Mouse (Mus musculus) frontal cortex, adult (tissue): ENCODE data around the gene Tfdp2.
A peak's percentile ranks its signal among the peaks of the same experiment; 100 is the strongest.
"Not testable (repeated sequence)": the region's sequence is repeated elsewhere in the genome, so short reads cannot be mapped to it uniquely, and the experiment has no call there.

Experiments used
- ATAC-seq: cut with Nextera tagmentation; 2 replicates; pipeline ENCODE4 v1.9.2; 2017; ENCODE audit warnings: mild to moderate bottlenecking, moderate library complexity, mixed read lengths; ENCODE audit not compliant: low TSS enrichment

Tfdp2 gene

GRCm38 (mm10) chr9:96195885-96196622 is at the start of gene Tfdp2:
Gene Tfdp2, plus strand, starts transcription at chr9:96196275.
- ATAC-seq, result peak; percentile 96

GRCm38 (mm10) chr9:96152801-96153200 is 43.3 kb upstream of the Tfdp2 start:
- ATAC-seq, result no peak

- ATAC-seq, result no peak
These were observed 37.6 kb upstream of the Tfdp2 start for GRCm38 (mm10) chr9:96158431-96158830.

- ATAC-seq, result no peak
These were observed 37.0 kb upstream of the Tfdp2 start for GRCm38 (mm10) chr9:96159047-96159446.

- no peak for ATAC-seq
These were observed 35.3 kb upstream of the Tfdp2 start for GRCm38 (mm10) chr9:96160767-96161166.

GRCm38 (mm10) chr9:96162421-96162820 is 33.7 kb upstream of the Tfdp2 start:
- ATAC-seq, result no peak

- ATAC-seq, result no peak
These were observed 32.6 kb upstream of the Tfdp2 start for GRCm38 (mm10) chr9:96163443-96163842.

- ATAC-seq, result not testable (repeated sequence)
These were observed 32.1 kb upstream of the Tfdp2 start for GRCm38 (mm10) chr9:96163983-96164382.

DNA sequence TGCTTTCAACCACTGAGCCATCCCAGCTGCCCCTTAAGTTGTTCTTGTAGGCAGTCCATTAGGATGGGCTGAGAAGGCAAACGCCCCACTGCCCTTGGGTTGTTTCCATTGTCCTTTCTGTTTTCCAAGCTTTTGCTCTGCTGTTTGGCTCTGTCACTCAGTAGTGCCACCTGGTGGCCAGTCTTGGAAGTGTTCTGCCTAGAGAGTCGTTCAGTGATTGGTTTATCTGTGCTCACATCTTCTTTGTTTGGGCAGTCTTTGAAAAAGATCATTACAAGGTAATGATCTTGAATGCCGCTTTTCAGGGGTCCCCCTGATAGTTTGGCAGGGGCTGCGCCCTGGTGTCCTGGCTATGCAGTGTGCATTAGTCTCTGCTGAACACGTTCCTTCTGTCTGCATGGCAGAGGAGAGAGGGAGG is 28.9 kb upstream of the Tfdp2 start:
- ATAC-seq, result peak; percentile 44; the same call in 1 of the 2 replicates

- ATAC-seq, result no peak
These were observed 25.5 kb upstream of the Tfdp2 start for GRCm38 (mm10) chr9:96170600-96170999.

- ATAC-seq, result no peak
These were observed 11.2 kb upstream of the Tfdp2 start for GRCm38 (mm10) chr9:96184909-96185308.

- no peak for ATAC-seq
These were observed 9.4 kb upstream of the Tfdp2 start for GRCm38 (mm10) chr9:96186701-96187100.

DNA sequence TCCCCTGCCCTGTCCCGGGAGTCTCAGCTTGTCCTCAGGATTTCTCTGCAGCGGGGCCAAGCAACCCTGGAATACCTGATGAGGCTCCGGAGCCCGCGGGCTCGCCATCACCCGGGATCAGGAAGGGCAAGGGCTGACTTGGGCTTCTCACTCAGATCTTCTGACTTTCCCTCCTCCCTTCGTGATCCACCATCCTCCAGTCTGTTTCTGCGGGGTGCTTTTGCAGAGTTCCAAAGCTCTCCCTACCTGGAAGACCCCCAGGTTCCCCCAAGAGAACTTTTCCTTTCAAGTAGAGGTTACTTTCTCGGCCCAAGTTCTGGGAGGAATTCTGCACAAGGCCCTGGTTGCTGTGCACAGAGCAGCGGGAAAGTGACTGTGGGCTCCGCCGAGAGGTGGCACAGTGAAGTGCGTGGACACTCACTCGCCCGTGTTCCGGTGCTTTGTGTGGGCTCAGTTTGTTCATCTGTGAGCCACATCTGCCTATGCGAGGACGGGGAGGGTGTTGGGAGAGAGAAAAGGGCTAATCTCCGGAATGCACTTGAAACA is 634 bp downstream of the Tfdp2 start:
- peak; percentile 79 for ATAC-seq

DNA sequence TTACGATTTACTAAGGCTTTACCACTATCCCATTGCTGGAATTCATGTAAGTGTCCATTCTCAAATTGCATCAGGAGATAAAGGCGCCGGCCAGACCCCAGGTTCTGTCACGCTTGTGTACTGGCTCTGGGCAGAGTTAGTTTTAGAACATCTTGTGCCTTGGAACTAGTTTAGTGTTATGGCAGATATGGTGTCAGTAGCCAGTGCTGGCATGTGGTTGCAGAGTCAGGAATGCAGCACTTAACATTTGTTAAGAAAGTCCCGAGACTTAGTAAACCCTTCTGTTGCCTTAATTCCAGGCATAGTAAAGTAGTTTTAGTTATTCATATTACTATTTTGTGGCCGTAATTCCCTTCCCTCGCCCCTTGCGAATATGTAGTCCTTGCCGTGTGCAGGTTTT is 1.7 kb downstream of the Tfdp2 start:
- no peak for ATAC-seq

DNA sequence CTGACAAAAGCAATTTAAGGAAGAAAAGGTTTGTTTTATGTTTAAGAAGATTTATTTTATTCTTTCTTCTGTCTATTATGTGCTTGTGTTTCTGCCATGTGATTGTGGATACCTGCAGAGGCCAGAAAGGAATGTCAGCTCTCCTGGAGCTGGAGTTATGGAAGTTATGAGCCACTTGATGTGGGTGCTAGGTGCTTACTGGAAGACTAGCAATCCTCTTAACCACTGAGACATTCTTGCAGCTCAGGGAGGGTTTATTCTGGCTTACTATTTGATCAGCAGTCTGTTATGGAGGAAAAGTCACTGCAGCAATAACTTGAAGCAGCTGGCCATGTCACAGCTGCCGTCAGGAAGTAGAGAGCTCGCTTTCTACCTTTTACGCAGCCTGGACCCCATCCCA is 7.6 kb downstream of the Tfdp2 start:
- ATAC-seq, result no peak

- ATAC-seq, result peak; percentile 92
These were observed 11.4 kb downstream of the Tfdp2 start for GRCm38 (mm10) chr9:96207428-96207827.

DNA sequence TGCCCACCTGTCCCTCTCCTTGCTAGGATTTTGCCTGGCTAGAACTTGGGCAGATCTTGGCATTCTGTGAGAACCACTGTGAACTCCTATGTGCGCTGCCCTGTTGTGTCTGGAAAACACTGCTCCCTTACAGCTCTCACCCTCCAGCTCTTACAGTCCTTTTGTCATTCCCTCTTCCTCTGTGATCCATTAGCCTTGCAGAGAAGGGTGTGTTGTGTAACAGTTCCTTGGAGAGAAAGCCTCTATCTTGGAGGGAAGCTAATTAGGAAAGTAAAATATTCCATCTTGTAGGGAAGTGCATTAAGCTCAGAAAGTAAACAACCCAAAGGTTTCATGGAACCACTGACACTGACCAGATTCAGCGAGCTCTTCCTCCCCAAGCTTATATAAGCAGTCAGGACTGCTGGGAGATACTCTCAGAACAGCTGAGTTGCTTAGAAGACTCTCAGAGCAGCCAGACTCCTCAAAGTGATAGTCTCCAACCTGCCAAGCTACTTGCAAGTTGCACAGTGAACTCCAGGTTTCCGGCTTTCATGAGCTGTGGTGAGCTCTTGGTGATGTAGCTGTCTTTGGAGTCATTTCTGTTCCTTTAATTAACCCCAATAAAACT is 17.1 kb downstream of the Tfdp2 start:
- ATAC-seq, result peak; percentile 73

DNA sequence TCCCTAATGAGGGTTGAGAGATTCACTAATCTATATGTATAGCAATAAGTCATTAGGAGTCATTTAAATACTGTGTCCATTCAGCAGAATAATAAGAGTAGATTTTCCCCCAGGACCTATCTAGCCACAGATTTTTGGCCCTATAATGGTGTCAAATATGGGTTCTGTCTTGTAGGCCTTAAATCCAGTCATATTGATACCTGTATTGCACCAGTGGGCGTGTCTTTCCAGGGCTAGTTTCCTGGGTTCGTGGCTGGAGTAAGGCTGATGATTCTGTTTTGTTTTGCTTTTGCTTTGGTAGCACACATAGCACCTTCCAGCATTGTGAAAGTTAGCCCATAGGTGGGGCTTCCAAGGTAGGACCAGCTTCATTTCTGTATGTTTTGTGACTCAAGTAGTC is 18.1 kb downstream of the Tfdp2 start:
- ATAC-seq, result no peak

DNA sequence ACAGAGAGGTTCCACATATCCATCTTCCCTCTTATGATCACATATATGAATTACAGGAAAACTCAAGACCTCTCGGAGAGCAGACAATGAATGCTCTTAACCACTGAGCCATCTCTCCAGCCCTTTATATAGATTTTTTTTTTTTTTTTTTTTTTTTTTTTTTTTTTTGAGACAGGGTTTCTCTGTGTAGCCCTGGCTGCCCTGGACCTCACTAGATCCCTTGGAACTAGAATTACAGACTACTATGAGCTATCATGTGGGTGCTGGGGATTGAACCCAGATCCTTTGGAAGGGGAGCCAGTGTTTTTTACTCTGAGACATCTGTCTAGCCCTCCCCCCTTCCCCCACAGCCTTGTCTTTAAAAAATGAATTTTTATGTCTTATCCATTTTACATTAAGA is 21.2 kb downstream of the Tfdp2 start:
- no peak for ATAC-seq

- ATAC-seq, result no peak
These were observed 21.7 kb downstream of the Tfdp2 start for GRCm38 (mm10) chr9:96217799-96218198.

DNA sequence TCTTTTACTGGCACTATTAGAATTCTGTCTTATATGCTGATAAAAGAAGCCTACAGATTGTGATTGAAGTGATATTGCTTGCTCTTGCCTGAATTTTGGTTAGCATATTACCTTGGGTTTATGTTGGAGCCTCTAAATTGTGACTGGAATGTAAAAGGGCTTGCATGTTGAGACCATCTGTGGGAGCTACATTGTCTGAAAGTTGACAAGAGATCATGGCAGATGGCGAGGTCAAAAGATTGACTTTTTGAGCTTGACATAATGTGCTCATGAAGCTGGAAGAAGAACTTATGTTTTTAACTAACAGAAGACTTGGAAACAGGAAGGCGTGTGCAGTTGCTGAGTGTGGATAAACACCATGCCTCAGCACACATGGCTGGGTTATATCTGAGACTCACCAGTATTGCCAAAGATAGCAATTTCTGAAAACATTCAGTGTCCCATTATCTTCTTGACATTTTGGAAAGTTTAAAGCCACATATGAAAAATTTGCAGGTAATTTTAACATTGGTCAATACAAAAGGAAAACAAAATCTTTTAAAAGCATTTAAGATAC is 23.1 kb downstream of the Tfdp2 start:
- ATAC-seq, result no peak

DNA sequence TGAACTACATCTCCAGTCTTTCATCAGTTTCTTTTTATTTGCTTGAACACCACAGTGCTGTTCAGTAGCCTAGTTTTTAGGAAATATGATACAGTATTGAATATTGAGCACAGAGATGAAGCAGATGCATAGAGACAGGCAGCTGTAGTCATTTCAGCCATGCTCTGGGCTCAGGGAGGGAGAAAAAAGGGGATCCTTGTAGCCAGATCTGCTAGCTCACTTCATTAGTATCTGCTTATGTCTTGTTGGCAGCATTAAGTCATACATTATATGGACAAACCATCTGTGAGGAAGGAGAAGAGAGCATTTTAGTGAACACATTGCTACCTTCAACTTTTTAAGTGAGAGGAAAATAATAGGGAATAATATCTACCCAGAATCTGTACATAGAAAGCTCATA is 24.3 kb downstream of the Tfdp2 start:
- ATAC-seq, result no peak

DNA sequence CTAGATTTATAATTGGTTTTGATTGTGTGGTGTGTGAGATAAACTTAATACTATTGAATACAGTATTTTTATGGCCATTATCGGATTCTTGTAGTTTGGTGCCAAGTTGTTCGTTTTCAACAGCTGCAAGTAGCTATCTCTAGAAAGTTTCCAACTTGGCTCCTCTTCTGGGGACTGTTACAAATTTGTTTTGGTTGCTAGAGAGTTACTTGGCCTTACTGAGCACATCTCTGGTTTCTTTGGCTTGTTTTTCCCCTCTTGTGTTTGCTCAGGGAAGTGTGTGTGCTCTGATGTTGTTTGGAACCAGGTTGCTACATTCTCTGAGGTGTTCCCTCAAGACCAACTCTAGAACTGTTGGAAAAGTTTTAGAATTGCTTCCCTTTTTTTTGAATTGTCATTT is 27.2 kb downstream of the Tfdp2 start:
- ATAC-seq, result no peak
